Mouse (Mus musculus): ENCODE results near the gene Ahcyl2.

Ahcyl2 gene

GRCm38 (mm10) chr6:29914136-29914535 lies 146.3 kb downstream of the Ahcyl2 start:
- DNase-seq (ENCODE audit: low read depth) = no peak

GRCm38 (mm10) chr6:29915836-29916235 lies 148.0 kb downstream of the Ahcyl2 start:
- no peak for DNase-seq (ENCODE audit: low read depth)

- peak; percentile 31 for DNase-seq (ENCODE audit: low read depth)
Observed at GRCm38 (mm10) chr6:29916530-29917382, 148.9 kb downstream of the Ahcyl2 start, which contains the start of gene Strip2. Gene Strip2, plus strand, starts transcription at chr6:29917012.

GRCm38 (mm10) chr6:29917383-29917720 lies 149.5 kb downstream of the Ahcyl2 start:
- DNase-seq (ENCODE audit: low read depth) = no peak

GRCm38 (mm10) chr6:29917947-29918346 lies 150.1 kb downstream of the Ahcyl2 start:
- no peak for DNase-seq (ENCODE audit: low read depth)

- DNase-seq (ENCODE audit: low read depth) = no peak
Observed at GRCm38 (mm10) chr6:29923501-29923900, 155.7 kb downstream of the Ahcyl2 start.

GRCm38 (mm10) chr6:29925594-29926219 lies 157.9 kb downstream of the Ahcyl2 start:
- no peak for DNase-seq (ENCODE audit: low read depth)

- DNase-seq (ENCODE audit: low read depth) = no peak
Observed at GRCm38 (mm10) chr6:29930087-29930486, 162.3 kb downstream of the Ahcyl2 start.

- DNase-seq (ENCODE audit: low read depth) = no peak
Observed at GRCm38 (mm10) chr6:29930665-29931064, 162.9 kb downstream of the Ahcyl2 start.

GRCm38 (mm10) chr6:29931181-29931580 lies 163.4 kb downstream of the Ahcyl2 start:
- no peak for DNase-seq (ENCODE audit: low read depth)

- DNase-seq (ENCODE audit: low read depth) = no peak
Observed at GRCm38 (mm10) chr6:29935741-29936140, 167.9 kb downstream of the Ahcyl2 start.

- DNase-seq (ENCODE audit: low read depth) = peak; percentile 9
Observed at GRCm38 (mm10) chr6:29940428-29940827, 172.6 kb downstream of the Ahcyl2 start.

- DNase-seq (ENCODE audit: low read depth) = no peak
Observed at GRCm38 (mm10) chr6:29941036-29941435, 173.2 kb downstream of the Ahcyl2 start.

- no peak for DNase-seq (ENCODE audit: low read depth)
Observed at GRCm38 (mm10) chr6:29944465-29944864, 176.7 kb downstream of the Ahcyl2 start.

- no peak for DNase-seq (ENCODE audit: low read depth)
Observed at GRCm38 (mm10) chr6:29946568-29946967, 178.8 kb downstream of the Ahcyl2 start.

GRCm38 (mm10) chr6:29947823-29948222 lies 180.0 kb downstream of the Ahcyl2 start:
- no peak for DNase-seq (ENCODE audit: low read depth)

- no peak for DNase-seq (ENCODE audit: low read depth)
Observed at GRCm38 (mm10) chr6:29956749-29957148, 188.9 kb downstream of the Ahcyl2 start.

- DNase-seq (ENCODE audit: low read depth) = no peak
Observed at GRCm38 (mm10) chr6:29958669-29959068, 190.9 kb downstream of the Ahcyl2 start.

GRCm38 (mm10) chr6:29961081-29961480 lies 193.3 kb downstream of the Ahcyl2 start:
- DNase-seq (ENCODE audit: low read depth) = no peak
